In genomic region chr11:49848080-49848815, GRCm38 (mm10) we compare ENCODE assay signal across 8 mouse cellular contexts. TPM values are rescaled to one million over a fixed set of nuclear protein-coding genes. Genes with fewer than 3 reads are reported as not detected.
DNase-seq lines count a peak whose midpoint lies in the region; ATAC-seq lines count a peak whose summit lies in the region.

No protein-coding gene starts in this region.

- peak; percentile 39 to 41 for DNase-seq in heart, adult 18-20 months
- no peak for DNase-seq in heart, postnatal 36 days
- peak; percentile 58 for DNase-seq in brain, adult 2 months (ENCODE audit: low read depth, low spot score)
- DNase-seq in kidney, postnatal 14 days, result peak; percentile 65
- no peak for DNase-seq in lung, postnatal 25 days (ENCODE audit: low spot score)
- no peak for DNase-seq in thymus, adult 18-20 months

- H3K4me2 ChIP-seq in heart, embryonic 14.5 days (ENCODE audit: low read length), result peak overlapping the region; percentile 85
- H3K4me2 ChIP-seq in neural tube, embryonic 14.5 days (ENCODE audit: low read depth, low read length), result peak overlapping the region; percentile 71

- H3K27ac ChIP-seq in heart, embryonic 14.5 days (replicated peaks in 1 of 2; ENCODE audit: control insufficient read depth in 1 of 2, insufficient read depth in 1 of 2, low read depth in 2 of 2, low read length in 2 of 2), result peak overlapping the region; percentile 20 to 35; a peak in 3 of 4 replicates
- no peak overlapping the region for H3K27ac ChIP-seq in neural tube, embryonic 14.5 days (ENCODE audit: low read depth, low read length)

- H3K9me3 ChIP-seq in heart, embryonic 14.5 days (ENCODE audit: control insufficient read depth, low read length), result no peaks in the 10 kb centered on the region
- no peaks in the 10 kb centered on the region for H3K9me3 ChIP-seq in neural tube, embryonic 14.5 days (ENCODE audit: control insufficient read depth, low read length)

- H3K9ac ChIP-seq in heart, embryonic 14.5 days (ENCODE audit: low read length), result peak overlapping the region; percentile 90; the same call in 1 of the 2 replicates
- H3K9ac ChIP-seq in neural tube, embryonic 14.5 days (replicated peaks; ENCODE audit: low read depth, low read length), result peak overlapping the region; percentile 26; the same call in 1 of the 2 replicates

- ATAC-seq in heart, embryonic 14.5 days (ENCODE audit: insufficient number of reproducible peaks, insufficient read depth, low FRiP score, low read depth), result no peak
- no peak for ATAC-seq in neural tube, embryonic 14.5 days (ENCODE audit: low read depth)

- peaks cover 7% of the 10 kb centered on the region for H3K36me3 ChIP-seq in heart, embryonic 14.5 days (ENCODE audit: control insufficient read depth, insufficient read depth, low read length)
- H3K36me3 ChIP-seq in neural tube, embryonic 14.5 days (ENCODE audit: control insufficient read depth, insufficient read depth, low read length), result no peaks in the 10 kb centered on the region

- H3K4me1 ChIP-seq in heart, embryonic 14.5 days (ENCODE audit: control insufficient read depth in 2 of 2, insufficient read depth in 2 of 2, low read length in 2 of 2), result peaks cover 13 to 24% of the 10 kb centered on the region in 2 experiments
- peaks cover 19% of the 10 kb centered on the region for H3K4me1 ChIP-seq in neural tube, embryonic 14.5 days (ENCODE audit: control insufficient read depth, insufficient read depth, low read length)

- WGBS in heart, embryonic 14.5 days, result 29% methylated on average over 4 of the region's 4 CpGs
- WGBS in neural tube, embryonic 14.5 days, result 65% methylated on average over 4 of the region's 4 CpGs

- intact Hi-C loops in heart, postnatal 36 days (cut with DNase I), result loop anchor here (5.0 kb wide), 1 partner anchor 136 kb away; the partner anchor contains the start of gene Cnot6

- peak overlapping the region in 1 of 2 experiments; percentile 86; a peak in 2 of 4 replicates for H3K4me3 ChIP-seq in heart, embryonic 14.5 days (ENCODE audit: control insufficient read depth in 1 of 2, insufficient read depth in 1 of 2, low read depth in 1 of 2, low read length in 2 of 2)
- peak overlapping the region; percentile 96; the same call in 1 of the 2 replicates for H3K4me3 ChIP-seq in neural tube, embryonic 14.5 days (ENCODE audit: low read depth, low read length)

- no peaks in the 10 kb centered on the region for H3K27me3 ChIP-seq in heart, embryonic 14.5 days (ENCODE audit: control insufficient read depth, insufficient read depth, low read length)
- no peaks in the 10 kb centered on the region for H3K27me3 ChIP-seq in neural tube, embryonic 14.5 days (ENCODE audit: control insufficient read depth, insufficient read depth, low read length)

RNA-seq across cellular contexts. Expression of gene Mapk9, which starts 1.7 kb away (rescaled TPM):
- 10 to 100 TPM; 42.4 to 45.5 TPM for total RNA-seq in heart, adult 18-20 months (2021)
- 10 to 100 TPM; 39.9 to 44.1 TPM for total RNA-seq in heart, postnatal 36 days (2021)
- polyA plus RNA-seq in heart, embryonic 14.5 days (2014; fragmentation: Nextera tagmentation; extraction: Ambion mirVana), result 39.1 and 39.2 TPM in 2 replicates
- polyA plus RNA-seq in neural tube, embryonic 14.5 days (2014; fragmentation: Nextera tagmentation; extraction: Ambion mirVana), result 92.3 and 93.2 TPM in 2 replicates

RNA-seq across cellular contexts. Expression of gene Rasgef1c, which starts 53.4 kb away (rescaled TPM):
- total RNA-seq in heart, adult 18-20 months (2021), result under 1 TPM; 0.40 to 0.54 TPM
- under 1 TPM; 0.31 to 0.46 TPM for total RNA-seq in heart, postnatal 36 days (2021)
- polyA plus RNA-seq in heart, embryonic 14.5 days (2014; fragmentation: Nextera tagmentation; extraction: Ambion mirVana), result 0.28 TPM in 1 of 2 replicates, not detected in the other
- polyA plus RNA-seq in neural tube, embryonic 14.5 days (2014; fragmentation: Nextera tagmentation; extraction: Ambion mirVana), result 26.1 and 39.1 TPM in 2 replicates

RNA-seq across cellular contexts. Expression of gene Gfpt2, which starts 54.3 kb away (rescaled TPM):
- 1 to 10 TPM; 8.7 to 9.3 TPM for total RNA-seq in heart, adult 18-20 months (2021)
- 10 to 100 TPM; 11.6 to 12.2 TPM for total RNA-seq in heart, postnatal 36 days (2021)
- polyA plus RNA-seq in heart, embryonic 14.5 days (2014; fragmentation: Nextera tagmentation; extraction: Ambion mirVana), result 7.8 and 8.5 TPM in 2 replicates
- polyA plus RNA-seq in neural tube, embryonic 14.5 days (2014; fragmentation: Nextera tagmentation; extraction: Ambion mirVana), result 3.6 and 4.9 TPM in 2 replicates

Comparison
In these comparisons a context has a peak if more than half of its experiments do, and no peak if none do; other contexts are left out.
1. DNase-seq: peak in heart, adult 18-20 months (2 of 2), brain, adult 2 months (single experiment) and kidney, postnatal 14 days (single experiment); none in heart, postnatal 36 days (0 of 2), lung, postnatal 25 days (single experiment) and thymus, adult 18-20 months (0 of 2).